Mouse (Mus musculus) R1 (cell line): ENCODE measurements at regions not wholly inside any gene's neighbourhood (a gene's known extent, or its start where the extent isn't known, plus 50 kb on each side); places are given as distances from the start of the nearest gene placed in this dataset.

Experiments used
- DNase-seq: peaks from one replicate; pipeline ENCODE4 v3.0.0-alpha.2; 2018; ENCODE audit warnings: low read depth, low spot score

DNA sequence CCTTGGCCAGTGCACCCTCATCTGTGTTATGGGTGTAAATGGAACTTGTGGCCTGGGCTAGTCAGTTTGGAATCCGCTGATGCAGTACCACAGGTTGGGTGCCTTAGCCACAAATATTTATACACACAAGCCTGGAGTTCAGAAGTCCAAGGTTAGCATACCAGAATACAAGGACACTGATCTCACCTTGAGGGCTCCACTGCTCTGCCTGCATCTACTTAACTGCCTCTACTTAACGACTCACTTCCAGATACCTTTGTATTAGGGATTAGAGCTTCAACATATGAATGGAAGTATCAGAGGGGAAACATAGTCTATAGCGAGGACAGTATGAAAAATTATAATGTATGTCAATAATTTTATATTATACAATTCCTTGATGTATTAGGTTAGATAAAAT lies 57.5 kb downstream of the Tmem174 start:
- DNase-seq, result peak; percentile 72

- no peak for DNase-seq
Observed at GRCm38 (mm10) chr13:98578426-98579066, 58.7 kb downstream of the Tmem174 start.

DNA sequence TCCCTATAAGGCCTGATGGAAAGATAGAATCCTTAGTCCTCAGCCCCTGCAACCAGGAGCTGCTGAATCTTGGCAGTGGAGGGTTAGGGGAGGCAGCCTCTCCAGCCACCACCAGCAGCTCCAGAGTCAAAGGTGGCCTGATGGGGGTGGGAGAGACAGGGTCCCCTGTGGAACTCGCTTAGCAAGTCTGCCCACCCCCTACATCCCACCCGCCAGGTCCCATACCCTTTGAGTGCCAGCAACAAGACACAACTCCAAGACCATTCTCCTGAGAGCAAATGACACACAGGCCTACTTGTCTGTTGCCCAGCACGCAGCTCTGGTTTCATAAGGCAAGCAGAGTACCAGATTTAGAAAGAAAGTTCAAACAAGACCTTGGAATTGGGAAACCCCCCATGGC lies 61.1 kb downstream of the Tmem174 start:
- no peak for DNase-seq

DNA sequence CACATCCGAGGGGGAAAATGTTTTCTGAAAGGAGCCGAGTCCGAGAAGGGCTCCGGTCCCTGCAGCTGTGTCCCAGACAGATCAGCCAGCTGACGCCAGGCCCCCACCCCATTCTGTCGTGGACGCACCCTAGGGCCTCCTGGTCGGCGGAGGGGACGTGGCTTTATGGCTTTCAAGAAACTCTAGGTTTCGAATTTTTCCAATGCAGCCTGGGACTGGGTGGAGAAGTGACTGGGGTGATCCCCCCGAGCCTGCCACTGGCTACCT lies 63.2 kb downstream of the Tmem174 start:
- no peak for DNase-seq

DNA sequence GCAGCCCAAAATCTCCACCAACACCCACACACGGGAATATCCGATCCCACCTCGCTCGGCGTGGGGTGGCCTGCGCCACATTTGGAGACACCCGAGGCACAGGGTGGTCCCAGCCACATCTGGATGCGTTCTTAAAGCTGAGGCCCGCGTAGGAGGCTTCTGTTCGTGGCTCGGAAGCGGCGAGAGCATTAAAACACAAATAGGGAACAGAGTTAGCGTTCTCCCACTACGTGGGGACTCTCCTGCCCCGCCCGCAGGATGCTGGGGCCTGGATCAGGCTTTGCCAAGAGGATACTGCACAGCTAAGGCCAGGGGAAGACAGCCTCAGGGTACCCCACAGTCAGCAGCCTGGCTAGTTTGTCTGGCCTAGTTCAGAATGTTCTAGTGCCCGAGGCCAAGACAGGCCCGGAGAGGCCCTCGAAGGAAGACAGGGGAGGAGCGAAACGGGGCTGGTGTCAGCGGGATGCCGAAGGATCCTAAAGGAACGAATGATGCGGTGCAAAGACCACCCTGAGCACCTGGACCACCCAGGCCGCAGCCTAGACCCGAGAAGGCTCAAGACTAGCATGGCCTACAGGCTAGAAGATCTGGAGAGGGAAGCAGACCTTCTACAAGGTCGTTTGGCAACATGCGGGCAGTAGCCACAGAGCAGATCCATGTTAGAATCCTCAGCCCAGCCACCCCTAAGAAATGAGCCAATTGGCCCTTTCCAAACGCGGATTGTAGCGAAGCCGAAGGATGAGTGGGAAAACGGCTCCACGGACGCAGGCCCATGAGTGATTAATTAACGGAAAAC lies 63.8 kb downstream of the Tmem174 start:
- DNase-seq, result peak; percentile 26

- DNase-seq, result peak; percentile 30
Observed at GRCm38 (mm10) chr13:98572581-98573260, 64.5 kb downstream of the Tmem174 start.

GRCm38 (mm10) chr13:98572011-98572570 lies 65.1 kb downstream of the Tmem174 start:
- no peak for DNase-seq

DNA sequence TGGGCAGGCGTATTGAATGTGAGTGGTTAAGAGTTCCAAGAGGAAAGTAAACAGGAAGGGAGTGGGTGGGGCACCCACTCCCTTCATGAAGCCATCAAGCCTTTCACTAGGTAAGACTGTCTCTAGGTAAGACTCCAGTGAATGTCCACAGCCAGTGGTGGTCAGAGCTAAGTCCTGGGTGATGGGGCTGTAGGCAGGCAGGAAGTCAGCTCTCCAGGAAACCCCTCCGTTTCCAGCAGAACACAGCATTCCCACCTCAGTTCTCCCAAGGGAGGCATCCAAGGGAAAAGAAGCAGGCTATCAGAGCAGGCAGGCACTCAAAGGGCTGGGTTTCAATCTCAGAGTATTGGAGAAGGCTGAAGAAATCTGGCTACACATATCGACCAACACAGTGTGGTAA lies 66.2 kb downstream of the Tmem174 start:
- no peak for DNase-seq

DNA sequence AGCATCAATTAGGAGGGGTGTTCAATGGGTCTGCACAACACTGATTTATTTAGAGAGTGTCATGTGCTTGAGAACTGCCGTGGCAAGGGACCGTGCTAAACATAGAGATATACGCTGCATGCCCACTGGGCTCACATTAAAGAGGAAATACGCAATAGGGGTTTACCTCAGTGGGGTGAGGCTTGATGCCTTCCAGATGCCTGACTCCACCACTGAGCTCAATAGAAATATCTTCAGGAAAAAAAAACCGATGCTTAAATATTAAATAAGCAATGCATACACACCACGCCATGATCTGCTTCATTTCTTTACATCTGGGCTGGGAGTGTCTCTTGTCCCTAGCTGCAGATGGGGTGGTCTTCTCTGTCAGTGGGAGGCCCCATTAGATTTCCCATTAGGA lies 63.9 kb upstream of the Gm10320 start:
- no peak for DNase-seq

DNA sequence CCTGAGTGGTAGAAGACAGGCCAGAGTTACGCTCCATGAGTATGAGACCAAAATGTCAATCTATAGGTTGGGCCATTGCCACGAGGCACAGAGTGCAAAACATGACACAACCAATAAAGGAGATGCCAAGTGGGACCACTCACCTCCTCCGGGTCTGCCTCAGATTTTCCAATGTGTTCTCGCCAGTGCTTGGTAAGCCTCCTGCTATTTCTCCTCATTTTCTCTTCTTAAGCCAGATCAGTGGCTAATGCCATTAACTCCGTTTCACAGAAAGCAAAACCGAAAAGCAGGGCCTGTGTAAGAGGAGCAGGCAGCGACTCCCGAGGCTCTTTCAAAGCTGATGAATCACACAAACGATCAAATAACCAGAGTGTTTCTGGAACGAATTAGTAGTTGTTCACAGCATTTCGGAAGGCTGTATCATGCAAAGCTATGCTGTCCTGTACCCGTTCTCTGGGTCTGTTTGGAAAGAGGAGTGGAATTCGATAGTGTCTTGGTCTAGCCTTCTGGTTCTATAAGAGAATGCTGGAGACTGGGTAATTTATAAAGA lies 59.7 kb upstream of the Gm10320 start:
- DNase-seq, result no peak

DNA sequence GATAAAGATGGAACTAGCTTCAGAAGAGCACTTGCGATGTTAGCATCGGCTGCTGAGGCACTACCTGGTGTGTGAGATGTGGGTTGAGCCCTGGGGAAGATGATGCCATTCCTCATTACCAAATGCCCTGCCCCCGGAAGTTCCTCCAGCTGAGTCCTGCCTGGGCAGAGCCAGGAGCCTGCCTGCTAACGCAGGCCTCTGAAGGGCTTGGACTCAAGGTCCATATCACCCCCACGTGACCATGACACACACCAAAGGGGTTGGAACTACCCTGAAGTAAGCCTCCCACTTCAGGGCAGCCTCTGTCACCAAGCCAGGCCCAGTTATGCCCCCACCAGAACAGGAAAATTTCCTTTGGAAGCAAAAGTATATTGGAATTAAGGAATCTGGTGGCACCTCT lies 55.4 kb upstream of the Gm10320 start:
- DNase-seq, result no peak

DNA sequence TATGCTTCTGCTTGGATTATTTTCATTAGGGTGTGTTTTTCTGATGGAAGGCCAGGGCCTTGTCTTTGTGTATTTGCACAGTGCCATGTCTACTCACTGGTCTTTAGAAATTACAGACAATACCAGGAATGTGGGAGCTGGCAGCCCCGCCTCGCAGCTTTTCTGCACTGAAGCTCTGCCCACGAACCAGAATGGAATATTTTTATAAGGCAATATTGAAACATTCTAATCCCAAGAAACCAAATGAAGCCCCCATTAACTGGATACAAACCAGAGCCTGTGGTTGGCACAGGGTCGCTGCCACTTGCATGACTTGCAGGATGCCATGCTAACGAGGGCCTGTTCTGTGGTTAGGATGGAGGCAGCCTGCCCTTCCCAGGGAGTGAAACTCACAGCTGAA lies 54.3 kb upstream of the Gm10320 start:
- no peak for DNase-seq

DNA sequence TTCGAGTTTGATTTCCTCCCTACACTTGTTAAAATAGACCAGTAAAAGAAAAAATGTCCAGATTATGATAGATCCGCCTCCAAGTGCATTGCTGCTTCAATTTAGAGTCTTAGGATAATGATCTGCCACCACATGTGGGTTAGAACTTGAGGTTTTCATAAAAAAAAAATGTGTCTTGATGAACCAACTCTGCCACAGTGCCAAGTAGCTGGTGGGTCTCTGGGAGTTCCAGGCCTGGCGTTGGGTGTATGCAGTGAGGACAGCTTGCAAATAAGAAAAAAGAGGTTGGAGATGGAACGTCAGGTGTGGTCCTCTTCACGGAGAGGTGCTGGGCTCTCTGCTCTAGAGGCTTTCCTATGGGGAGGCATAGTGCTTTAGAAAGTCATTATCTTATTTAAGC lies 53.6 kb upstream of the Gm10320 start:
- DNase-seq, result no peak

- DNase-seq, result no peak
Observed at GRCm38 (mm10) chr13:98544051-98544450, 52.2 kb upstream of the Gm10320 start.
